Mouse (Mus musculus): ENCODE data around the gene Myo1f. TPM values are rescaled to one million over a fixed set of nuclear protein-coding genes. Genes with fewer than 3 reads are reported as not detected.
"Not testable (repeated sequence)": the region's sequence is repeated elsewhere in the genome, so short reads cannot be mapped to it uniquely, and the experiment has no call there.

Gene Myo1f
- polyA plus RNA-seq, 1 experiment from 2014 or later = 2.7 TPM

DNA sequence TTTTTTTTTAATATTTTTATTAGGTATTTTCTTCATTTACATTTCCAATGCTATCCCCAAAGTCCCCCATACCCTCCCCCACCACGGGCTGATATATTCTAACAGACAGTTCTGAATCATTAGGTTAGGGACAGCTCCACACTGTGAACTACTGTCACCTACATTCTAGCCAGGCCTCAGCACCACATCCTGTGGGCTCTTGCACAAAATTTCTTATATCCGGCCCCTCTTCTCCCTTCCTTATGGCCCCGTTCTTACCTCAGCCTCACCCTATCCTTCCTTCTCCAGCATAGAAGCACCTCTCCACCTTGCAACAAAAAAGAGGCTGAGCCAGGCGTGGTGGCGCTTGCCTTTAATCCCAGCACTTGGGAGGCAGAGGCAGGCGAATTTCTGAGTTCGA lies 55.0 kb downstream of the Myo1f start:
- Histone ChIP-seq H3K9ac (replicated peaks; ENCODE audit: low read length) (no peak overlapping the region), H3K27me3 (ENCODE audit: insufficient read depth, low read length) (no peaks in the 10 kb centered on the region), H3K4me1 (ENCODE audit: insufficient read depth, low read length) (no peaks in the 10 kb centered on the region), H3K4me2 (replicated peaks; ENCODE audit: low read depth, low read length) (no peak overlapping the region), H3K27ac (ENCODE audit: low read length) (no peak overlapping the region), H3K9me3 (ENCODE audit: low read length) (no peaks in the 10 kb centered on the region), H3K36me3 (ENCODE audit: insufficient read depth, low read length) (no peaks in the 10 kb centered on the region), H3K4me3 (ENCODE audit: low read length) (no peak overlapping the region)
- 86% methylated on average over 7 of the region's 7 CpGs for WGBS
- no peak for ATAC-seq (ENCODE audit: low FRiP score, low TSS enrichment)

DNA sequence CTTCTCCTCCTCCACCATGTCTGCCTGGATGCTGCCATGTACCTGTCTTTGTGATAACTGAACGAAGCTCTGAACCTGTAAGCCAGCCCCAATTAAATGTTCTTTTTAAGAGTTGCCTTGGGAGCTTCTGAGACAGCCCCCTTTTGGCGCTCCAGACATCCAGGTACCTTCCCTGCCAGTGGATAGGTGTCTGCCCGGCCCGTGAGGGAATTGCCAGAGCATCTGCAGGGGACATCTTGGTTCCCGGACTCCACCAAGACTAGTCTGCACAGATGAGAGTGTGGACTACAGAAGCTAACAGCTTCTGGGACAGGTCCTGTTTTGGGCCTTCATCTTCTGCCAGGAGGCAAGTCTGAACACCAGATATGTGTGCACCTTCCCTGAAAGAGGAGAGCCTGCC lies 58.2 kb downstream of the Myo1f start:
- H3K27ac ChIP-seq (ENCODE audit: low read length); H3K9ac ChIP-seq (replicated peaks; ENCODE audit: low read length); H3K4me2 ChIP-seq (replicated peaks; ENCODE audit: low read depth, low read length); H3K4me1 ChIP-seq (ENCODE audit: insufficient read depth, low read length); ATAC-seq (ENCODE audit: low FRiP score, low TSS enrichment); H3K36me3 ChIP-seq (ENCODE audit: insufficient read depth, low read length); H3K4me3 ChIP-seq (ENCODE audit: low read length); H3K9me3 ChIP-seq (ENCODE audit: low read length); H3K27me3 ChIP-seq (ENCODE audit: insufficient read depth, low read length): not testable (repeated sequence)
- 82% methylated on average over 5 of the region's 5 CpGs for WGBS

DNA sequence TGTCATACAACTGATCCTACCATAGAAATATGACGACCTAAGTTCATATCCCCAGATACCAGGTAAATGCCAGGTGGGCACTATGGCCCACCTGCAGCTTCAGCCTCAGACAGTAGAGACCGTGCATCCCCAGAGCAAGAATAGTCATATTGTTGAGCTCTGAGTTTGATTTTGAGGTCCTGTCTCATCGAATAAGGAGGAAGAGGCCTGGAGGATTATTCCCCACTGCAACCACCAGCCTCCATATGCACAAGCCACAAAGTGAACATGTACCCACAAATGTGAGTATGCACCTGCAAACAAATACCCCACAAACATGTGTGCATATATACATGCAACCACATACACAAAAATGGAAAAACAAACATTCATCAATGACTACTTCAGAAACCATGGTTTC lies 71.8 kb downstream of the Myo1f start:
- no peak overlapping the region for H3K4me3 ChIP-seq (ENCODE audit: low read length)
- no peaks in the 10 kb centered on the region for H3K27me3 ChIP-seq (ENCODE audit: insufficient read depth, low read length)
- ATAC-seq (ENCODE audit: low FRiP score, low TSS enrichment) = no peak
- no peak overlapping the region for H3K27ac ChIP-seq (ENCODE audit: low read length)
- no peak overlapping the region for H3K4me2 ChIP-seq (replicated peaks; ENCODE audit: low read depth, low read length)
- H3K9ac ChIP-seq (replicated peaks; ENCODE audit: low read length) = no peak overlapping the region
- H3K4me1 ChIP-seq (ENCODE audit: insufficient read depth, low read length) = peaks cover 18% of the 10 kb centered on the region
- peaks cover 12% of the 10 kb centered on the region for H3K36me3 ChIP-seq (ENCODE audit: insufficient read depth, low read length)
- H3K9me3 ChIP-seq (ENCODE audit: low read length) = no peaks in the 10 kb centered on the region
- WGBS = 97% methylated on average over 3 of the region's 3 CpGs

DNA sequence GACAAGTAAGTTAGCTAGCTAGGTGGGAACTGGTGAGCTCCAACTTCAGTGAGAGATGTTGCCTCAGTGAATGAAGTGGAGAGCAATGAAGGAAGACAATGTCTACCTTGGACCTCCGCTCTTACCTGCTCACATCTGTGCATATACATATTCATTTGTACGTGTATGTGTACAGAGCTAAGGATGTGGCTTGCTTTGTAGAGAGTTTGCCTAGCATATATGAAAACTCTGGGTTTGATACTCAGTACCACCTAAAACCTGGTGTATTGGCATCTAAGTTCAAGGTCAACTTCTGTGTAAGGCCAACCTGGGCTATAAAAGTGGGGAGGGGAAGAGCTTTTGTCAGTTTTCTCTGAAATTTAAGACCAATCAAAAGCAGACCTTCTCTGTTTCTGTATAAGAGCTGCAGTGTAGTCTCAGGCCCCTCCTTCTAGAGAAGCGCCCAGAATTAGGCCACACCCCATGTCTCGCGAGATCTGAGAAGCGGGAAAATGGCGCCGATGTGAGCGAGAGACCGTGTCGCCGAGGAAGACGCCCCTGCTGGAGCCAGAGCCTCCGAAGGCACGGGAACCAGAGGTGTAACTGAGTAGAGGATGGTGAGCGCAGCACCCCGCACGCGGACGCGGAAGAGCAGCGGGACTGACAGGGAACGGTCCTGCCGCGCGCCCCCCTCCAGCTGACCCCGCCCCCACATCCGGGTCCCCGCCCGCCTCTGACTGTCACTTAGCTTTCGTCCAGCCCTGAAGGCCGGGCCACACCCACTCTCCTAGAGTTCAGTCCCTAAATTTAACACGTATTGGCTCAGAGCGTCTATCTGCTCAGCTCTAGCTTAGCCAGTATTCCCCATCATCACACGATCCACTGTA lies 73.3 kb downstream of the Myo1f start, which contains the start of gene Zfp414:
Gene Zfp414, plus strand, starts transcription at position 470 of the 866 bp plus-strand sequence.
- peak within 1 kb of the TSS; percentile 88 for H3K4me2 ChIP-seq (replicated peaks; ENCODE audit: low read depth, low read length)
- H3K9me3 ChIP-seq (ENCODE audit: low read length) = no peaks in the 10 kb centered on the region
- 2% methylated on average over 34 of the region's 35 CpGs for WGBS
- H3K27me3 ChIP-seq (ENCODE audit: insufficient read depth, low read length) = no peaks in the 10 kb centered on the region
- peaks cover 18% of the 10 kb centered on the region for H3K4me1 ChIP-seq (ENCODE audit: insufficient read depth, low read length)
- peak within 1 kb of the TSS; percentile 61 for H3K4me3 ChIP-seq (ENCODE audit: low read length)
- peak within 1 kb of the TSS; percentile 93 for H3K27ac ChIP-seq (ENCODE audit: low read length)
- peak; percentile 97 for ATAC-seq (ENCODE audit: low FRiP score, low TSS enrichment)
- peaks cover 13% of the 10 kb centered on the region for H3K36me3 ChIP-seq (ENCODE audit: insufficient read depth, low read length)
- H3K9ac ChIP-seq (replicated peaks; ENCODE audit: low read length) = peak within 1 kb of the TSS; percentile 78

DNA sequence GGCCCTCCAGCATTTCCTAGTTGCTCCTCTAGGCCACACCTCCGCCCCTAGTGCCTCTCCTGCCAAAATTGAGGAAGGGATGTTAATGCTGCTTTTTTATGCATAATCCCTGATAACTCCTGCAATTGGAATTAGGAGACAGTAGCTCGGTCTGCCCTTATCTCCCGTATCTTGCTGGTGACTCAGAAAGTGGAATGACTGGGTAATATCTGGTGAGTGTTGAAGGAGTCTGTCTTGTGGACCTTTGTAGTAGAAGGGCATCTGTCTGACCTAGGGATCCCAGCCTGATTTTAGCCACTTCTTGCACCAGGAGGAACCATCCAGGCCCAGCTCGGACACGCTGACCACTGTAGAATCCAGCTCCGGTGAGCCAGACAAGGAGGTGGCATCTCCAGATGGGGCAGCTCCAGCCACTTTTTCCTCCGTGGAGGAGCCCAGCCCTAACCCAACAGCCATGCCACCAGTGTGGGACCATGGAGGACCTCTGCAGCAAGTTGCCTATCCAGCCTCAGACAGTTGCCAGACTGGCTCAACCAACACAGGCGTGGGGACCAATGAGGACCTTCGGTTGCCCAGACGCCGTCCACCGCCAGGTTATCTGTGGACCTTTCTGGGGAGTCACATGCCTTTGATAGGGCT lies 74.1 kb downstream of the Myo1f start:
- H3K4me2 ChIP-seq (replicated peaks; ENCODE audit: low read depth, low read length) = peak overlapping the region; percentile 88
- peak overlapping the region; percentile 78 for H3K9ac ChIP-seq (replicated peaks; ENCODE audit: low read length)
- WGBS = 75% methylated on average over 12 of the region's 12 CpGs
- peaks cover 13% of the 10 kb centered on the region for H3K36me3 ChIP-seq (ENCODE audit: insufficient read depth, low read length)
- H3K27me3 ChIP-seq (ENCODE audit: insufficient read depth, low read length) = no peaks in the 10 kb centered on the region
- peak overlapping the region; percentile 61 for H3K4me3 ChIP-seq (ENCODE audit: low read length)
- peak; percentile 25 for ATAC-seq (ENCODE audit: low FRiP score, low TSS enrichment)
- no peaks in the 10 kb centered on the region for H3K9me3 ChIP-seq (ENCODE audit: low read length)
- H3K27ac ChIP-seq (ENCODE audit: low read length) = peak overlapping the region; percentile 93
- peaks cover 18% of the 10 kb centered on the region for H3K4me1 ChIP-seq (ENCODE audit: insufficient read depth, low read length)

DNA sequence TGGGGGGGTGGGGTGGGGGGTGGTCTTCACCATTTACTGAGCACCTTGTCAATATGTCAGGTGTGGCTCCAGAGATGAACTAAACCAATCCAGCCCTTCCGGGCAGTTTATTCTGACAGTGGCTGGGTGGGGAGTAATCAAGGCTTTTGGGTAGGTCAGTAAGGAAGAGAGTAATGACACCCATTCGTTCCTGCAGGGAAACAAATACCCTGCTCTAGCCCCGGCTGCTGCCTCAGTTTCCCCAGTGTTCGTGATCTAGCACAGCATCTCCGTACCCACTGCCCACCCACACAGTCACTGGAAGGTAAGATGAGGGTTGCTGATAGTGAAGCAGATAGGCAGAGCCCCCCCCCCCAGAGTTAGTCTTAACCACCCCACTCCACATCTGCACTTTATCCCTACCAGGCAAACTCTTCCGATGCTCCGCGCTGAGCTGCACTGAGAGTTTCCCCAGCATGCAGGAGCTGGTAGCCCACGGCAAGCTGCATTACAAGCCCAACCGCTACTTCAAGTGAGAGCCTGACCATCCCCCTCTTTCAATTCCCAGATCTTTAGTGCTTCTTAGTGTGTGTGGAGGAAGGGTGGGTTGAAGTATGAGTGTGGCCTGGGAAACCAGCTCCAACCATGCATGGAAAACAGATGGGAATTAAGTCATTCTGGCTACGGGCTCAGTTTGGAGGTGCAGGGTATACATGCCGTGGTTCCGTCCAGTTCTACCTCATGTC lies 74.8 kb downstream of the Myo1f start:
- H3K9ac ChIP-seq (replicated peaks; ENCODE audit: low read length) = no peak overlapping the region
- peak overlapping the region; percentile 88 for H3K4me2 ChIP-seq (replicated peaks; ENCODE audit: low read depth, low read length)
- peaks cover 18% of the 10 kb centered on the region for H3K4me1 ChIP-seq (ENCODE audit: insufficient read depth, low read length)
- H3K27me3 ChIP-seq (ENCODE audit: insufficient read depth, low read length) = no peaks in the 10 kb centered on the region
- ATAC-seq (ENCODE audit: low FRiP score, low TSS enrichment) = no peak
- no peak overlapping the region; the same call in 1 of the 2 replicates for H3K27ac ChIP-seq (ENCODE audit: low read length)
- H3K9me3 ChIP-seq (ENCODE audit: low read length) = no peaks in the 10 kb centered on the region
- 69% methylated on average over 13 of the region's 13 CpGs for WGBS
- 0 out of 2 replicates have a peak overlapping the region, but pooled peaks have one; percentile 61 for H3K4me3 ChIP-seq (ENCODE audit: low read length)
- peaks cover 13% of the 10 kb centered on the region for H3K36me3 ChIP-seq (ENCODE audit: insufficient read depth, low read length)

DNA sequence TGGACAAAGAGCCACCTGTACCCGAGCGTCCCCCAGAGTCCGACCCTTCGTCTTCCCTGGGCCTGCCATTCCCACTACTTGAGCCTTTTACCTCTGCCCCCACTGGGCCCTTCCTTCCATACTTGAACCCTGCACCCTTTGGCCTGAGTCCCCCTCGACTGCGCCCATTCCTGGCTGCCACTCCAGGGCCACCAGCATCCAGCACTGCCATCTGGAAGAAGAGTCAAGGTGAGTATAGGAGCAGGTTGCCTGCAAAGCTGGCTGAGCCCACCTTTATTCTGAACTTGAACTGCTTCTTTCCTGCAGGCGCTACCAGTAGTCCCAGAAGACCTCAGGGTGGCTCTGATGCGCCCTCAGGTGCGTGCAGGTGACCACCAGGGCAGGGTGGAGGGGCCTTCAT lies 75.7 kb downstream of the Myo1f start:
- no peak overlapping the region; the same call in 1 of the 2 replicates for H3K27ac ChIP-seq (ENCODE audit: low read length)
- no peak for ATAC-seq (ENCODE audit: low FRiP score, low TSS enrichment)
- H3K9me3 ChIP-seq (ENCODE audit: low read length) = no peaks in the 10 kb centered on the region
- no peaks in the 10 kb centered on the region for H3K27me3 ChIP-seq (ENCODE audit: insufficient read depth, low read length)
- peaks cover 13% of the 10 kb centered on the region for H3K36me3 ChIP-seq (ENCODE audit: insufficient read depth, low read length)
- H3K4me1 ChIP-seq (ENCODE audit: insufficient read depth, low read length) = peaks cover 18% of the 10 kb centered on the region
- H3K9ac ChIP-seq (replicated peaks; ENCODE audit: low read length) = no peak overlapping the region
- no peak overlapping the region for H3K4me2 ChIP-seq (replicated peaks; ENCODE audit: low read depth, low read length)
- WGBS = 95% methylated on average over 9 of the region's 9 CpGs
- H3K4me3 ChIP-seq (ENCODE audit: low read length) = no peak overlapping the region

DNA sequence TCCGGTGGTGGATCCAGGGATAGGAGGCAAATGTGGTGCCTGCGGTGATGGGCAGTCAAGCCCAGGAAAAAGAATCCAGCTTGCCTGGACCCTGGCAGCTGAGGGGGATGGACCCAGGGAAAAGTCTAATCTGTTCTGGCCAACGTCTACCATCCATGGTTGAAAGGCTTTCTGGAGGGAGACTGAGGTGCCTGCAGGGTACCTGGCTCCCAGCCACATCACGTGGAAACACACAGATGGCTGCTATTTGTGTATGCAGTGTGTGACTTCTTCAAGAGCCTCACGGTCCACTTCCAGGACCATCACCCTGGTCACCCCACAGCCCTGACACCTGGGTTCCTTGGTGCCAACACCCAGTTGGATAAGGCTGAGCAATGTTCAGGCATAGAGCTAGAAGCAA lies 76.3 kb downstream of the Myo1f start:
- Histone ChIP-seq H3K36me3 (ENCODE audit: insufficient read depth, low read length) (peaks cover 13% of the 10 kb centered on the region), H3K4me1 (ENCODE audit: insufficient read depth, low read length) (peaks cover 18% of the 10 kb centered on the region), H3K4me2 (replicated peaks; ENCODE audit: low read depth, low read length) (no peak overlapping the region), H3K27ac (ENCODE audit: low read length) (no peak overlapping the region), H3K9ac (replicated peaks; ENCODE audit: low read length) (no peak overlapping the region), H3K9me3 (ENCODE audit: low read length) (no peaks in the 10 kb centered on the region), H3K27me3 (ENCODE audit: insufficient read depth, low read length) (no peaks in the 10 kb centered on the region), H3K4me3 (ENCODE audit: low read length) (no peak overlapping the region)
- WGBS = 89% methylated on average over 5 of the region's 5 CpGs
- ATAC-seq (ENCODE audit: low FRiP score, low TSS enrichment) = no peak

DNA sequence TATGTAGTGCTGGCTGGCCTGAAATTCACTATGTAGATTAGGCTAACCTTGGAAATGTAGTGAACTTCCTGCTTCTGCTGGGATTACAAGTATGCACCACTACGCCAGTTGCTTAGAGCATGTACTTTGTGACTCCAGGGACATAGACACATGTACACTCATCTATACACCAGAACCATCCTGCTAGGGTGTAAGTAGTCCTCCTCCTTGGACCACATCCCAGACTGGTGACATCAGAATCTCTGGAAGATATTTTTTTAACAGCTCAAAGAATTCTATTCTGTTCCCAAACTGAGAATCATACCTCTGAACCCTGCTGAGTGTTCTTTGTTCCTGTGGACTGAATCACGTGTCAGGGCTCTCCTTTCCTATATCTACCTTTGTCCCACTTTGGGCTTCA lies 81.5 kb downstream of the Myo1f start:
- H3K4me2 ChIP-seq (replicated peaks; ENCODE audit: low read depth, low read length) = no peak overlapping the region
- no peak overlapping the region for H3K27ac ChIP-seq (ENCODE audit: low read length)
- peaks cover 7% of the 10 kb centered on the region; the same call in 1 of the 2 replicates for H3K36me3 ChIP-seq (ENCODE audit: insufficient read depth, low read length)
- no peak overlapping the region for H3K9ac ChIP-seq (replicated peaks; ENCODE audit: low read length)
- H3K9me3 ChIP-seq (ENCODE audit: low read length) = no peaks in the 10 kb centered on the region
- H3K4me1 ChIP-seq (ENCODE audit: insufficient read depth, low read length) = no peaks in the 10 kb centered on the region
- ATAC-seq (ENCODE audit: low FRiP score, low TSS enrichment) = no peak
- WGBS = 84% methylated on average over 2 of the region's 2 CpGs
- H3K27me3 ChIP-seq (ENCODE audit: insufficient read depth, low read length) = no peaks in the 10 kb centered on the region
- no peak overlapping the region for H3K4me3 ChIP-seq (ENCODE audit: low read length)

All from kidney, embryonic 16.5 days (tissue).